Mouse (Mus musculus): Measurements from ENCODE around the gene Cxcl2.

- TF ChIP-seq CEBPB (IDR thresholded peaks at IDR 0.05; ENCODE audit: insufficient read depth, poor library complexity, severe bottlenecking) (no peak), MYOD1 (IDR thresholded peaks at IDR 0.05; ENCODE audit: control insufficient read depth in 1 of 3, insufficient read length in 2 of 3, low read depth in 2 of 3) (no peak)
These were observed 27.0 kb upstream of the Cxcl2 start for GRCm38 (mm10) chr5:90876471-90877172.
